Mouse (Mus musculus) lung, postnatal 0 days (tissue): ENCODE data around the gene Pink1. TPM values are rescaled to one million over a fixed set of nuclear protein-coding genes. Genes with fewer than 3 reads are reported as not detected.
"Not testable (repeated sequence)": the region's sequence is repeated elsewhere in the genome, so short reads cannot be mapped to it uniquely, and the experiment has no call there.

Experiments
- ATAC-seq: fragments of 200-750 bp; cut with Nextera tagmentation; 2 replicates; pipeline ENCODE4 v1.8.0; 2017; ENCODE audit warnings: moderate library complexity
- DNase-seq: peaks from one replicate; pipeline ENCODE4 v3.0.0-alpha.2; 2016; ENCODE audit warnings: low spot score
- H3K27ac ChIP-seq: fragments of 300-500 bp; sonication (generic); 2 replicates; pipeline ENCODE4 v1.5.1; 2014; ENCODE audit warnings: antibody characterized with exemption, mild to moderate bottlenecking, low read length, mixed read lengths
- H3K27me3 ChIP-seq: fragments of 300-500 bp; sonication (generic); replicated peaks from 2 replicates; pipeline ENCODE4 v1.6.1; 2014; ENCODE audit warnings: low read length, mixed read lengths; ENCODE audit not compliant: insufficient read depth
- H3K36me3 ChIP-seq: fragments of 300-500 bp; sonication (generic); 2 replicates; pipeline ENCODE4 v1.6.1; 2014; ENCODE audit warnings: low read length, mixed read lengths; ENCODE audit not compliant: insufficient read depth
- H3K4me1 ChIP-seq: fragments of 300-500 bp; sonication (generic); 2 replicates; pipeline ENCODE4 v1.6.1; 2014; ENCODE audit warnings: antibody characterized with exemption, low read depth, low read length, mixed read lengths; ENCODE audit not compliant: insufficient read depth
- H3K4me2 ChIP-seq: fragments of 300-500 bp; sonication (generic); replicated peaks from 2 replicates; pipeline ENCODE4 v1.6.1; 2014; ENCODE audit warnings: low read depth, mild to moderate bottlenecking, low read length, moderate library complexity, mixed read lengths
- H3K4me3 ChIP-seq: fragments of 300-500 bp; sonication (generic); 2 replicates; pipeline ENCODE4 v1.5.1; 2014; ENCODE audit warnings: low read depth, low read length
- H3K9ac ChIP-seq: fragments of 300-500 bp; sonication (generic); replicated peaks from 2 replicates; pipeline ENCODE4 v1.6.1; 2014; ENCODE audit warnings: low read depth, mild to moderate bottlenecking
- H3K9me3 ChIP-seq: fragments of 300-500 bp; sonication (generic); 2 replicates; pipeline ENCODE4 v1.6.1; 2016; ENCODE audit warnings: low read length, mixed read lengths
- CTCF ChIP-seq: IDR thresholded peaks from 2 replicates; pipeline ENCODE4 v1.5.1; 2016; ENCODE audit warnings: antibody characterized with exemption, mild to moderate bottlenecking
- EP300 ChIP-seq: IDR thresholded peaks from 2 replicates; pipeline ENCODE4 v1.6.1; 2016; ENCODE audit warnings: antibody characterized with exemption, mild to moderate bottlenecking, control low read depth
- WGBS: fragments of 180-500 bp; shearing (Covaris S2); extraction: QIAGEN DNeasy Blood & Tissue Kit; methylation state at CpG from one replicate; pipeline ENCODE4 v1.1.7; 2014; 5-methylcytosine and 5-hydroxymethylcytosine counted together
- polyA plus RNA-seq: library from polyadenylated mRNA; unstranded; fragments of >200 nt; fragmentation: Nextera tagmentation; extraction: Ambion mirVana; gene quantifications from 2 replicates; pipeline ENCODE4 v1.2.1, GENCODE M21; 2015

Gene Pink1
- polyA plus RNA-seq, 1 experiment from 2014 or later, result 129 TPM

DNA sequence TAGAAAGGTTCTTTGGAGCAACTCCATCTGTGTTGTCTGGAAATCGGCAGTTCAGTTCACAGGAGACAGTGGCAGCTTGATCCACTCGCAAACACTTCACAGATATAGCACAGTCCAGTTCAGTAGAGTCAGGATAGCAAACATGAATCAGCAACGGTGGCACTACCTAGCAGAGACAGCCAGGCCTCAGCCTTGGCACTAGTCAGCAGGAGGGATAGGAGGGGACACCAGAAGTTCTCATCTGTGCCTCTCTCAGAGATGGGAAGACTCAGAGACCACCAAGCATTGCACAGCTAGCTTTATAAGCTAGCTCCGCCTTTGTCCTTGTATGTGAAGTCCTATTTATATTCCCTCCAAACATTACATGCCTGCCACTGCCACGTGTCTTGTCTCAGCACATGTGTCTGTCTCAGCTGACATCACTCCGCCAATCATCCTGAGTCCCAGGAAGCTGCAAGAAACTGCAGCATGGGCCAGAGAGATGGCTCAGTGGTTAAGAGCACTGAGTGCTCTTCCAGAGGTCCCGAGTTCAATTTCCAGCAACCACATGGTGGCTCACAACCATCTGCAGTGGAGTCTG, 1.9 kb upstream of the Pink1 start:
- H3K4me2 ChIP-seq, result 0 out of 2 replicates have a peak overlapping the region, but pooled peaks have one; percentile 27
- DNase-seq, result peak; percentile 46
- ATAC-seq, result no peak
- TF ChIP-seq CTCF (peak; percentile 16; the same call in 1 of the 2 replicates), EP300 (no peak)
- no peaks in the 10 kb centered on the region for H3K36me3 ChIP-seq
- H3K4me3 ChIP-seq, result peak overlapping the region; percentile 2; the same call in 1 of the 2 replicates
- H3K4me1 ChIP-seq, result no peaks in the 10 kb centered on the region
- WGBS, result 51% methylated on average over 7 of the region's 7 CpGs
- H3K9me3 ChIP-seq, result no peaks in the 10 kb centered on the region
- no peak overlapping the region for H3K9ac ChIP-seq
- H3K27ac ChIP-seq, result 0 out of 2 replicates have a peak overlapping the region, but pooled peaks have one; percentile 32
- H3K27me3 ChIP-seq, result no peaks in the 10 kb centered on the region

DNA sequence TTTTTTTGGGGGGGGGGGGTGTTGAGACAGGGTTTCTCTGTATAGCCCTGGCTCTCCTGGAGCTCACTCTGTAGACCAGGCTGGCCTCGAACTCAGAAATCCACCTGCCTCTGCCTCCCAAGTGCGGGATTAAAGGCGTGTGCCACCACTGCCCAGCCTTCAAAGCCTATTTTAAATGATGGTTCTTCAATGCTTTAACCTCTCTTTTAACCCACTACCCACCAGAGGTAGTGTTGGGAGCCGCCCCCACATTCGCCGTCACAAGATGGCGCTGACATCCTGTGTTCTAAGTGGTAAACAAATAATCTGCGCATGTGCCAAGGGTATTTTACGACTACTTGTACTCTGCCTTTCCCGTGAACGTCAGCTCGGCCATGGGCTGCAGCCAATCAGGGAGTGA, 1.0 kb upstream of the Pink1 start:
- 60% methylated on average over 7 of the region's 12 CpGs for WGBS
- DNase-seq, H3K27me3 ChIP-seq, H3K36me3 ChIP-seq, H3K9me3 ChIP-seq, H3K4me2 ChIP-seq, H3K27ac ChIP-seq, H3K4me3 ChIP-seq, ATAC-seq, H3K4me1 ChIP-seq, H3K9ac ChIP-seq: not testable (repeated sequence)

DNA sequence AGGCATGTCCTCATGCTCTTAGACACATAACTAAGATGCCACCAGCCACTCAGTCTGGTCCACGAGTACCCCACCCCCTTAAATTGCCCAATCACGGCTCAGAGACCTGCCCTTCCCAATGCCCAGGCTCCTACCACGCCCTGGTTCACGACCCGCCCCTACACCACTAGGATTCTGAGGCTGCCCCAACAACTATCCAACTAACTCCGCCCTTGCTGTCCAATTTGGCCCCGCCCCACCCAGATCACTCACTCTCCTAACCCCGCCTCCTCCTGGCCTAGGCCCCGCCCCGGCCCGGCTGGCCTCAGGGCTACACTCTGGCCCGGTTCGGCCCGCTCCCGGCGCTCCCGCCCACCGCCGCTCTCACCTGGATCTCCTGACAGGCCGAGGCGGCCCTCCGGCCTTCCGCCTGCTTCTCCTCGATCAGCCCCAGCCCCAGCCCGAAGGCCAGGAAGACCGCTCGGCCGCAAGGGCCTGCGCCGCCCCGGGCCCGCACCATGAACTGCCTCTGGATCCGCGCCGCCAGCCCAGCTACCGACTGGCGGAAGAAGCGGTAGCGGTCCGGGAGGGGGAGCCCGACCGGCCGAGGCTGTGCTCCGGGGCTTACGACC, 536 bp downstream of the Pink1 start:
- H3K4me1 ChIP-seq, result no peaks in the 10 kb centered on the region; the same call in 1 of the 2 replicates
- no peaks in the 10 kb centered on the region for H3K9me3 ChIP-seq
- H3K27me3 ChIP-seq, result no peaks in the 10 kb centered on the region
- under 1% methylated on average over 37 of the region's 45 CpGs for WGBS
- peak overlapping the region; percentile 100 for H3K27ac ChIP-seq
- peak overlapping the region; percentile 98 for H3K4me3 ChIP-seq
- peak; percentile 99 for DNase-seq
- peak overlapping the region; percentile 64 for H3K4me2 ChIP-seq
- H3K36me3 ChIP-seq, result no peaks in the 10 kb centered on the region
- TF ChIP-seq CTCF, result no peak
- TF ChIP-seq EP300, result peak; percentile 94
- ATAC-seq, result peak; percentile 95
- H3K9ac ChIP-seq, result peak overlapping the region; percentile 100

DNA sequence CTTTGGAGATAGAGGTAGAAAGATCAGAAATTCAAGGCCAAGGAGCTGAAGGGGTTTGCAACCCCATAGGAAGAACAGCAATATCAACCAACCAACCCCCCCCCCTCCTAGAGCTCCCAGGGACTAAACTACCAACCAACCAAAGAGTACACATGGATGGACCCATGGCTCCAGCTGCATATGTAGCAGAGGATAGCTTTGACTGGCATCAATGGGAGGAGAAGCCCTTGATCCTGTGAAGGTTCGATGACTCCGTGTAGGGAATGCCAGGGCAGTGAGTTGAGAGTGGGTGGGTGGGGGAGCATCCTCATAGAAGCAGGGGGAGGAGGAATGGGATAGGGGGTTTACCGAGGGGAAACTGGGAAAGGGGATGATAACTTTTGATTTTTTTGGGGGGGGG, 1.7 kb downstream of the Pink1 start:
- H3K4me3 ChIP-seq, result no peak overlapping the region
- H3K9me3 ChIP-seq, result no peaks in the 10 kb centered on the region
- H3K36me3 ChIP-seq, result no peaks in the 10 kb centered on the region
- H3K27ac ChIP-seq, result peak overlapping the region; percentile 100; the same call in 1 of the 2 replicates
- DNase-seq (no peak), ATAC-seq (no peak)
- no peaks in the 10 kb centered on the region for H3K27me3 ChIP-seq
- WGBS, result 91% methylated on average over 3 of the region's 3 CpGs
- H3K9ac ChIP-seq, result no peak overlapping the region
- H3K4me2 ChIP-seq, result no peak overlapping the region
- TF ChIP-seq CTCF, result no peak
- TF ChIP-seq EP300, result no peak
- H3K4me1 ChIP-seq, result no peaks in the 10 kb centered on the region; the same call in 1 of the 2 replicates

DNA sequence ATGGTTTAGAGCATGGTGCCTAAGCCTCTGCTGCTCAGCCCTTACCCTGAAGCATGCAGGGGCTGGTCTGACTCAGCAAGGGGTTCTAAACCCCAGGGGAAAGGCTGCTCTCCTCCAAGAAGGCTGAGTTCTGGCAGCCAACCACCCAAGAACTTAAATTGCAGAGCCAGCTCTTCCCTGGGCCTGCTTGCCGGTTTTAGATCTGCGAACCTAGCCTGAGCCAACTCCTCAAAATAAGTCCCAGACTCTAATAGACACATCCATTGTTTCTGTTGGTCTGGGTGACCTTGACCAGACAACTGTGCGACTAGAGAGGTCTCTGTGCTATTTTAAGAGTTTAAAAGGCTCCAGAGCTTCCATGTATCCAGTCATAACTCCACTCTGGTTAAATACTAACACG, 2.4 kb downstream of the Pink1 start:
- DNase-seq (no peak), ATAC-seq (no peak)
- Histone ChIP-seq H3K4me1 (no peaks in the 10 kb centered on the region; the same call in 1 of the 2 replicates), H3K27ac (peak overlapping the region; percentile 43; the same call in 1 of the 2 replicates), H3K27me3 (no peaks in the 10 kb centered on the region), H3K36me3 (no peaks in the 10 kb centered on the region), H3K9ac (no peak overlapping the region), H3K4me2 (0 out of 2 replicates have a peak overlapping the region, but pooled peaks have one; percentile 5), H3K9me3 (no peaks in the 10 kb centered on the region), H3K4me3 (no peak overlapping the region)
- TF ChIP-seq EP300, result no peak
- TF ChIP-seq CTCF, result no peak
- 38% methylated on average over 4 of the region's 4 CpGs for WGBS

DNA sequence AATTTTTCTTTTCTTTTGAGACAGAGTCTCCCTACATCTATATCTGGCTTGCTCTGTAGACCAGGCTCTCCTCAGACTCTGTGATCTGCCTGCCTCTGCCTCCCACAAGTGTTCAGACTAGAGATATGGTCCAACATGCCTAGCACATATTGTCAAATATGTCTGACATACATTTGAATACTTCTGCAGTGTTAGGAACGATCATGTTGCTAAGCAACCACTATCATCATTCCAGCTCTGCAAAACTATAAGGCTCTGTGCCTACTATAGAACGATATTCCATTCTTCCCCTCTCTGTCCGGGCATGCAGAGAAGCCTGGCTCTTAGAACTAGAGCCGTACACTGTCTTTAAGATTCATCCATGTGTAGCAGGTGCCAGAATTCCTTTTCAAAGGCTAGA, 3.4 kb downstream of the Pink1 start:
- 55% methylated on average over 4 of the region's 4 CpGs for WGBS
- H3K27ac ChIP-seq, result no peak overlapping the region
- no peaks in the 10 kb centered on the region; the same call in 1 of the 2 replicates for H3K4me1 ChIP-seq
- H3K27me3 ChIP-seq, result no peaks in the 10 kb centered on the region
- H3K9ac ChIP-seq, result no peak overlapping the region
- no peaks in the 10 kb centered on the region for H3K36me3 ChIP-seq
- H3K4me2 ChIP-seq, result no peak overlapping the region
- no peak overlapping the region for H3K4me3 ChIP-seq
- no peaks in the 10 kb centered on the region for H3K9me3 ChIP-seq
- ATAC-seq (no peak), DNase-seq (no peak)
- no peak for TF ChIP-seq EP300
- no peak for TF ChIP-seq CTCF
